Mouse (Mus musculus) small intestine, adult 2 months (tissue): ENCODE measurements around the gene Cuedc2.

Experiments
- CTCF ChIP-seq: fragments of 200-500 bp; IDR thresholded peaks from 2 replicates; pipeline ENCODE4 v1.5.1; 2012; ENCODE audit warnings: low read depth, mild to moderate bottlenecking, control low read depth, inconsistent platforms, low read length, moderate library complexity, mixed read lengths; ENCODE audit not compliant: insufficient replicate concordance, insufficient read length; ENCODE audit errors: extremely low read depth
- POLR2A ChIP-seq: fragments of 200-500 bp; IDR thresholded peaks from 2 replicates; pipeline ENCODE4 v1.6.1; 2012; ENCODE audit warnings: low read depth, mild to moderate bottlenecking, control low read depth, inconsistent platforms, low read length, moderate library complexity

DNA sequence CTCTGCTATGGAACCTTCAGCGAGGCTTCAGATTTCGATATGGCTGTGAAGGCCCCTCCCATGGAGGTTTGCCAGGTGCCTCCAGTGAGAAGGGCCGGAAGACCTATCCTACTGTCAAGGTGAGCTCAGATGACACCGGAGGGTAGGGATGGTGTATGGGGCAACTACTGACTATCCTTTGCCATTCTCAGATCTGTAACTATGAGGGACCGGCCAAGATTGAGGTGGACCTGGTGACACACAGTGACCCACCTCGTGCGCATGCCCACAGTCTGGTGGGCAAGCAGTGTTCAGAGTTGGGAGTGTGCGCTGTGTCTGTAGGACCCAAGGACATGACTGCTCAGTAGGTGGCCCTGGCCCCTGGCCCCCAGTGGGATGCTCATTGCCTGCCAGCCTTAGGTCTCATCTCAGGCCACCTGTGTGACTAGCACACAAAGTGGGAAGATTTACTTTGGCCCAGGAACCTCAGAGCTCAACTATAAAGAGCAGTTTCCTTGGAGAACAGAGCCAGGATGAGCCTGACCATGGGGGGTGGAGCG lies 31.7 kb downstream of the Cuedc2 start:
- no peak for TF ChIP-seq CTCF
- TF ChIP-seq POLR2A = no peak
